Mouse (Mus musculus) liver, embryonic 14.5 days (tissue): Measurements from ENCODE around the gene Tlr5. TPM values are rescaled to one million over a fixed set of nuclear protein-coding genes. Genes with fewer than 3 reads are reported as not detected.

ENCODE experiments used
- ATAC-seq: fragments of 200-750 bp; cut with Nextera tagmentation; 2 replicates; pipeline ENCODE4 v1.8.0; 2017; ENCODE audit warnings: moderate number of reproducible peaks, mild to moderate bottlenecking, moderate library complexity; ENCODE audit not compliant: insufficient read depth
- DNase-seq, 3 experiments: peaks; one replicate each; pipeline ENCODE4 v3.0.0-alpha.2; 2012 to 2013; ENCODE audit warnings: low read depth in 3 of 3, low spot score in 3 of 3
- H3K27ac ChIP-seq: fragments of 300-500 bp; sonication (generic); 2 replicates; pipeline ENCODE4 v1.5.1; 2014; ENCODE audit warnings: moderate library complexity, mild to moderate bottlenecking, control low read depth, inconsistent platforms
- H3K27me3 ChIP-seq: fragments of 300-500 bp; sonication (generic); 2 replicates; pipeline ENCODE4 v1.6.1; 2014; ENCODE audit warnings: mild to moderate bottlenecking, low read length, moderate library complexity; ENCODE audit not compliant: control insufficient read depth, insufficient read depth
- H3K36me3 ChIP-seq: fragments of 300-500 bp; sonication (generic); replicated peaks from 2 replicates; pipeline ENCODE4 v1.6.1; 2014; ENCODE audit warnings: low read depth; ENCODE audit not compliant: control insufficient read depth, insufficient read depth
- H3K4me1 ChIP-seq, 2 experiments: fragments of 200-500 bp in 1 of 2; fragments of 300-500 bp in 1 of 2; sonication (generic) in 1 of 2; replicated peaks; 2 replicates each; pipeline ENCODE4 v1.6.1; 2012 to 2014; ENCODE audit warnings: antibody characterized with exemption in 1 of 2, inconsistent platforms in 1 of 2, low read length in 1 of 2; ENCODE audit not compliant: control insufficient read depth in 2 of 2, insufficient read depth in 2 of 2
- H3K4me2 ChIP-seq: fragments of 300-500 bp; sonication (generic); 2 replicates; pipeline ENCODE4 v1.6.1; 2014; ENCODE audit warnings: low read depth, mild to moderate bottlenecking, control low read depth, moderate library complexity
- H3K4me3 ChIP-seq, 2 experiments: fragments of 200-500 bp in 1 of 2; fragments of 300-500 bp in 1 of 2; sonication (generic) in 1 of 2; 2 replicates each; pipeline ENCODE4 v1.5.1; 2012 to 2014; ENCODE audit warnings: low read depth in 2 of 2, low read length in 2 of 2, mild to moderate bottlenecking in 2 of 2, control low read depth in 1 of 2, inconsistent platforms in 1 of 2, moderate library complexity in 1 of 2; ENCODE audit not compliant: insufficient read depth in 1 of 2
- H3K9ac ChIP-seq: fragments of 300-500 bp; sonication (generic); replicated peaks from 2 replicates; pipeline ENCODE4 v1.6.1; 2014; ENCODE audit warnings: mild to moderate bottlenecking, control low read depth, moderate library complexity
- H3K9me3 ChIP-seq: fragments of 300-500 bp; sonication (generic); 2 replicates; pipeline ENCODE4 v1.6.1; 2016; ENCODE audit warnings: low read length, mixed read lengths; ENCODE audit not compliant: control insufficient read depth
- CTCF ChIP-seq: IDR thresholded peaks from 2 replicates; pipeline ENCODE4 v1.5.1; 2016; ENCODE audit warnings: antibody characterized with exemption, low read depth, control low read depth
- EP300 ChIP-seq: IDR thresholded peaks from 2 replicates; pipeline ENCODE4 v1.6.1; 2016; ENCODE audit warnings: antibody characterized with exemption, low read depth
- WGBS: fragments of 180-500 bp; shearing (Covaris S2); extraction: QIAGEN DNeasy Blood & Tissue Kit; methylation state at CpG from one replicate; pipeline ENCODE4 v1.1.7; 2014; ENCODE audit not compliant: insufficient replicate concordance; 5-methylcytosine and 5-hydroxymethylcytosine counted together
- polyA plus RNA-seq, 2 experiments: library from polyadenylated mRNA; depleted of rRNA in 1 of 2; stranded (reverse) in 1 of 2; unstranded in 1 of 2; fragments of >200 nt; fragmentation: Nextera tagmentation in 1 of 2; extraction: Ambion mirVana in 1 of 2; gene quantifications; 2 replicates each; pipeline versions ENCODE4 v1.2.1 to v1.2.3; 2012 to 2014

Tlr5 gene
- polyA plus RNA-seq, 2 experiments, result 0.90 to 0.98 TPM

DNA sequence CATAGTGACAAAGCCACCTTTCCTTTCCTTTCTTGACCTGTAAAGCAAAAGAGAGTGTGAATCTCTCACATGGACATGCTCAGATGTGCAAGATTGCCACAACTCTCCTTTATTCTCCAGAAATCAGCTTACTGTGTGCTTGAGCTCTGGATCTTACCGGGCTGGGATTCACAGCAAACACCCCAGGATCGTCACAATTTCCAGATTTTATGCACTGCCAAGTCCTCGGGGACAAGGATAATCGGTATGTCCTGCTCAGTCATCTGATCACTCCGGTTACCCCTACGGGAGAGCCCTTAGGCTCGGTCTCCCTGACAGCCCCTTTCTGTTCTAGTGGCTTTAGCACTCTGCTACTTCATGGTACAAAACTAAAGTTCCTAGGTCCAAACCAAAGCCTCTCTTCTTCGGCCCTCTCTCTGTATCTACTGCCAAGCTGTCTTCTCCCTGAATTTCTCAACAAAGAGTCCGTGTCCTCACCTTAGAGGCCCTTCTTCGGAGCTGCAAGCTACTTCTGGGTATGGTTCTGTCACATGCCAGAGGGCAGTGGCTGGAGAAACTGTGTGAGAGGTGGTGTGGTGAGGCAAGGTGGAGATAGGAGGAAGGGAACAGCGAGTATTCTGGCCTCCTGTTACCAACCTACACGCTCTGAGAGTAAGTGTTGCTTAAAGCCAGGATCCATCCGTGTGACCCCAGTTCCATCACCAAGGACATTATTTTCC lies 3.4 kb downstream of the Tlr5 start:
- Histone ChIP-seq H3K36me3 (no peaks in the 10 kb centered on the region), H3K4me3 (no peak overlapping the region), H3K27me3 (no peaks in the 10 kb centered on the region), H3K4me2 (no peak overlapping the region), H3K9me3 (no peaks in the 10 kb centered on the region), H3K9ac (no peak overlapping the region), H3K4me1 (peaks cover 0 to 27% of the 10 kb centered on the region in 2 experiments; a peak in 3 of 4 replicates), H3K27ac (no peak overlapping the region)
- DNase-seq (no peak), ATAC-seq (no peak)
- 69% methylated on average over 13 of the region's 13 CpGs for WGBS
- no peak for TF ChIP-seq CTCF
- no peak for TF ChIP-seq EP300

- no peak overlapping the region for H3K27ac ChIP-seq
- no peaks in the 10 kb centered on the region for H3K36me3 ChIP-seq
- H3K9me3 ChIP-seq, result no peaks in the 10 kb centered on the region
- DNase-seq, result no peak
- no peak for ATAC-seq
- H3K4me3 ChIP-seq, result no peak overlapping the region
- no peak for TF ChIP-seq CTCF
- TF ChIP-seq EP300, result no peak
- no peak overlapping the region; the same call in 1 of the 2 replicates for H3K4me2 ChIP-seq
- 28% methylated on average over 3 of the region's 3 CpGs for WGBS
- peaks cover 0 to 21% of the 10 kb centered on the region in 2 experiments; a peak in 3 of 4 replicates for H3K4me1 ChIP-seq
- H3K9ac ChIP-seq, result no peak overlapping the region
- H3K27me3 ChIP-seq, result no peaks in the 10 kb centered on the region
These were observed 4.2 kb downstream of the Tlr5 start for GRCm38 (mm10) chr1:182958824-182959223.

DNA sequence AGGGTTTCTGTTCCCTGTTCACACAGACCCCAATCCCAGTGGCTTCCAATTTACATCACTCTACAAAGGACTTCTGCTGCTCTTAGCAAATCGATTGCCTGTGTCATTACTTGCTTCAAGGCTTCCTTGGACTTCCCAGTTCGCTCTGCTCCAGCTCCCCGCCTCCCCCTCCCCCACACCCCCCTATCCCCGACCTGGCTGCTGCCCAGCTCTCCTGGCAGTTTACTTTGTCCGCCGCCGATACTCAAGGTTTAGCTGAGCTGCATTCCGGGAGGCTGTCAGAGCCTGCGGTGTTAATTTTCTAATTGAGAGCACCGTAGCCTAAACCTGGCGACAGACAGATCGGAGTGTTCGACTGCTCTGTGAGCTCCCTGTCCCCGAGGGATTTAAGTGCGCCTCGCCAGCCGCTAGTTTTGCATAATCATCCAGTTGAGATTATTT lies 4.7 kb downstream of the Tlr5 start:
- Histone ChIP-seq H3K27ac (no peak overlapping the region), H3K9me3 (no peaks in the 10 kb centered on the region)

DNA sequence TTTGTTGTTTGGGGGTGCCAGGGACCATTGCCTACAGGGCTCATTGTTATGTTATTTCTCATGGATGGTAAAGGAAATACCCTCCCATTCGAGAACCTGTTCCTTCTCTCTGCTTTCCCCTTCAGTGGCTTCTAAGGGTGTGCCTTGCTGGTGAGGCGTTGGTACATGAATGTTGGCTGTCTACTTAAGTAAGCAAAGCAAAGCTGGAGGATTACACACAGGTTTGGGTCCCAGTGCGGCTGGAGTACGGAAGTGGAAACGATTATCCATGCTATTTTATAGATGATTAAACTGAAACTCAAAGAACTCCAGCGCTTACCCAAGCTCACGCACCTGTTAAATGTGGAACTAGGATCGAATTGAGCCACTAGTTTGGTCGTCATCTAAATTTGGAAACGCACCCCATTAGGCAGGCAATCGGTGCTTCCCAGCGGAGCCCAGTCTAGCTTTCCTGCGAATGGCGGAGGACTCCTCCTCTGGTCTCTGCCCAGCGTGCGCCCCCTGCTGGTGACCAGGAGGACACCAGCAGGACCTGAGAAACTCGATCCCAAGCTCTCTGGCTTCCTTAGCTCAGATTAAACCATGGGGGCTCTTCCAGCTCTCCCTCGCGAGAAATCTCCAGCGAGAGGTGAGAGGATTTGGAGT lies 5.3 kb downstream of the Tlr5 start:
- WGBS, result under 1% methylated on average over 20 of the region's 20 CpGs
- TF ChIP-seq CTCF (peak; percentile 93), EP300 (no peak)
- Histone ChIP-seq H3K36me3 (no peaks in the 10 kb centered on the region), H3K27me3 (no peaks in the 10 kb centered on the region), H3K9me3 (no peaks in the 10 kb centered on the region), H3K4me1 (peaks cover 0 to 16% of the 10 kb centered on the region in 2 experiments; a peak in 2 of 4 replicates), H3K4me3 (peak overlapping the region; percentile 37 to 64), H3K9ac (peak overlapping the region; percentile 6; the same call in 1 of the 2 replicates), H3K27ac (no peak overlapping the region), H3K4me2 (peak overlapping the region; percentile 62)
- DNase-seq (peak; percentile 26 to 39 (median 36)), ATAC-seq (no peak)

More for the DNA sequence above, 4.7 kb downstream of the Tlr5 start:
- Histone ChIP-seq H3K4me2 (peak overlapping the region; percentile 62), H3K4me1 (peaks cover 0 to 18% of the 10 kb centered on the region in 2 experiments; a peak in 3 of 4 replicates), H3K9ac (no peak overlapping the region), H3K27me3 (no peaks in the 10 kb centered on the region), H3K4me3 (peak overlapping the region; percentile 37 to 64; a peak in 3 of 4 replicates), H3K36me3 (no peaks in the 10 kb centered on the region)
- 4% methylated on average over 17 of the region's 17 CpGs for WGBS
- ATAC-seq (no peak), DNase-seq (no peak)
- TF ChIP-seq EP300 (no peak), CTCF (no peak)

- WGBS, result 55% methylated on average over 5 of the region's 5 CpGs
- no peak for TF ChIP-seq CTCF
- no peak for TF ChIP-seq EP300
- DNase-seq, result no peak
- Histone ChIP-seq H3K4me1 (peaks cover 0 to 12% of the 10 kb centered on the region in 2 experiments; a peak in 2 of 4 replicates), H3K9me3 (no peaks in the 10 kb centered on the region), H3K9ac (no peak overlapping the region), H3K27ac (no peak overlapping the region), H3K27me3 (no peaks in the 10 kb centered on the region), H3K4me3 (no peak overlapping the region), H3K36me3 (no peaks in the 10 kb centered on the region), H3K4me2 (no peak overlapping the region)
- ATAC-seq, result no peak
These were observed 6.5 kb downstream of the Tlr5 start for GRCm38 (mm10) chr1:182961076-182961475.
